Mouse (Mus musculus) stomach, postnatal 0 days (tissue): Measurements from ENCODE around the gene Pnma5. TPM values are rescaled to one million over a fixed set of nuclear protein-coding genes. Genes with fewer than 3 reads are reported as not detected.

Experiments
- ATAC-seq: fragments of 200-750 bp; cut with Nextera tagmentation; 2 replicates; pipeline ENCODE4 v1.8.0; 2017; ENCODE audit not compliant: low FRiP score, low TSS enrichment
- DNase-seq: peaks from one replicate; pipeline ENCODE4 v3.0.0-alpha.2; 2016; ENCODE audit warnings: low spot score
- H3K27ac ChIP-seq: fragments of 300-500 bp; sonication (generic); replicated peaks from 2 replicates; pipeline ENCODE4 v1.5.1; 2014; ENCODE audit warnings: mild to moderate bottlenecking, control low read depth
- H3K27me3 ChIP-seq: fragments of 300-500 bp; sonication (generic); 2 replicates; pipeline ENCODE4 v1.6.1; 2014; ENCODE audit warnings: low read length; ENCODE audit not compliant: control insufficient read depth, insufficient read depth
- H3K36me3 ChIP-seq: fragments of 300-500 bp; sonication (generic); 2 replicates; pipeline ENCODE4 v1.6.1; 2014; ENCODE audit warnings: low read length, mixed read lengths; ENCODE audit not compliant: control insufficient read depth, insufficient read depth
- H3K4me1 ChIP-seq: fragments of 300-500 bp; sonication (generic); replicated peaks from 2 replicates; pipeline ENCODE4 v1.6.1; 2014; ENCODE audit warnings: antibody characterized with exemption; ENCODE audit not compliant: control insufficient read depth, insufficient read depth
- H3K4me2 ChIP-seq: fragments of 300-500 bp; sonication (generic); replicated peaks from 2 replicates; pipeline ENCODE4 v1.6.1; 2014; ENCODE audit warnings: low read depth, mild to moderate bottlenecking, control low read depth, moderate library complexity
- H3K4me3 ChIP-seq: fragments of 300-500 bp; sonication (generic); 2 replicates; pipeline ENCODE4 v1.5.1; 2014; ENCODE audit warnings: low read depth, low read length, control low read depth
- H3K9ac ChIP-seq: fragments of 300-500 bp; sonication (generic); 2 replicates; pipeline ENCODE4 v1.6.1; 2014; ENCODE audit warnings: mild to moderate bottlenecking, low read length, control low read depth, mixed read lengths
- H3K9me3 ChIP-seq: fragments of 300-500 bp; sonication (generic); 2 replicates; pipeline ENCODE4 v1.6.1; 2016; ENCODE audit warnings: low read length; ENCODE audit not compliant: control insufficient read depth
- CTCF ChIP-seq: IDR thresholded peaks from 2 replicates; pipeline ENCODE4 v1.5.1; 2016; ENCODE audit warnings: antibody characterized with exemption, low read depth, mild to moderate bottlenecking, moderate library complexity
- EP300 ChIP-seq: optimal IDR thresholded peaks from 2 replicates; pipeline ENCODE3; 2016; ENCODE audit warnings: antibody characterized with exemption
- WGBS: fragments of 180-500 bp; shearing (Covaris S2); extraction: QIAGEN DNeasy Blood & Tissue Kit; methylation state at CpG from one replicate; pipeline ENCODE4 v1.1.7; 2014; 5-methylcytosine and 5-hydroxymethylcytosine counted together
- microRNA counts: library from miRNA; unstranded; fragments of <30 nt; microRNA quantifications from one replicate; lab custom pipeline; 2015
- microRNA-seq: library from miRNA; unstranded; fragments of <30 nt; microRNA quantifications from one replicate; pipeline ENCODE4, GENCODE M21; 2016
- polyA plus RNA-seq: library from polyadenylated mRNA; unstranded; fragments of >200 nt; fragmentation: Nextera tagmentation; extraction: Ambion mirVana; gene quantifications from 2 replicates; pipeline ENCODE4 v1.2.1, GENCODE M21; 2015

Pnma5 gene
- polyA plus RNA-seq, 1 experiment from 2014 or later: 0.04 TPM

DNA sequence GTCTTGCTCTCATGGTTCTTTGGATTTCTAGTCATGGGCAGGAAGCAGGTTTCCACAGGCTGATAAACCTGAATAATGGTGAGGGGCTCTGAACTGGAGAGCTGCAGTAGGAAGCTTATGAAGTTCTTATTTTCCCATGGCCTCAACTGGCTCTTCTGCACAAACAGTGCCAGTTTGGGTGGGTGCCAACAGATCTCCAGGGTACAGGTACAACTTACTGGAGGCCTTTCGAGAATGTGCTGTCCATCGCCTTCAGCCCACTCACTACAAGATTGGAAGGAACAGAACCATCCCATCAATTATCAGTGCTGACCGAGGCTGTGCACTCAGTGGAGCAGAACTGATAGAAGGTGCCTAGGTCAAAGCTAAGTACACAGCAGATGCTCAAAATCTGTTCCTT lies 48.5 kb downstream of the Pnma5 start:
- Histone ChIP-seq H3K4me1 (no peaks in the 10 kb centered on the region), H3K27me3 (no peaks in the 10 kb centered on the region), H3K4me3 (no peak overlapping the region), H3K27ac (no peak overlapping the region), H3K36me3 (no peaks in the 10 kb centered on the region), H3K4me2 (no peak overlapping the region), H3K9me3 (no peaks in the 10 kb centered on the region), H3K9ac (no peak overlapping the region)
- TF ChIP-seq EP300 (no peak), CTCF (no peak)
- ATAC-seq: no peak
- 82% methylated on average over 3 of the region's 3 CpGs for WGBS
- DNase-seq: no peak

DNA sequence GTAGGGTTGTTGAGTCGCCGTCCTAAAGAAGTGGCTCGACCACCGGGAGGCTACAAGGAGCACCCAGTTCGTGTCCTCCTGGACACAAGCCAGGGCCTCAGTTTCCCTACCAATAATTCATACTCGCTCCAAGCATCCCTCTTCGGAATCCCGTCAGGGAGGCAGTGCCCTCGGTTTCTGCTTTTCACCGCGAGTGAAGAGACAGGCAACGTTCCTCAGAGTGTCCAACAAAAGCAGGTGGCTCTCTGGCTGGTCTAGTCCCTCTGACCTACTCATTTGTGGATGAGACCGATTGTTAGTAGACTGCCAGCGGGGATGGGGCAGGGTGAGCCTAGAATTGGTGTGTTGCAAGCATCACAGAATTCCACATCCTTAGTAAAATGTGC lies 49.4 kb downstream of the Pnma5 start:
- ATAC-seq (no peak), DNase-seq (no peak)
- Histone ChIP-seq H3K27me3 (no peaks in the 10 kb centered on the region), H3K9ac (peak overlapping the region; percentile 45), H3K36me3 (no peaks in the 10 kb centered on the region), H3K27ac (no peak overlapping the region), H3K4me2 (peak overlapping the region; percentile 61), H3K4me1 (no peaks in the 10 kb centered on the region), H3K9me3 (no peaks in the 10 kb centered on the region), H3K4me3 (peak overlapping the region; percentile 37)
- no peak for TF ChIP-seq EP300
- 27% methylated on average over 12 of the region's 14 CpGs for WGBS

DNA sequence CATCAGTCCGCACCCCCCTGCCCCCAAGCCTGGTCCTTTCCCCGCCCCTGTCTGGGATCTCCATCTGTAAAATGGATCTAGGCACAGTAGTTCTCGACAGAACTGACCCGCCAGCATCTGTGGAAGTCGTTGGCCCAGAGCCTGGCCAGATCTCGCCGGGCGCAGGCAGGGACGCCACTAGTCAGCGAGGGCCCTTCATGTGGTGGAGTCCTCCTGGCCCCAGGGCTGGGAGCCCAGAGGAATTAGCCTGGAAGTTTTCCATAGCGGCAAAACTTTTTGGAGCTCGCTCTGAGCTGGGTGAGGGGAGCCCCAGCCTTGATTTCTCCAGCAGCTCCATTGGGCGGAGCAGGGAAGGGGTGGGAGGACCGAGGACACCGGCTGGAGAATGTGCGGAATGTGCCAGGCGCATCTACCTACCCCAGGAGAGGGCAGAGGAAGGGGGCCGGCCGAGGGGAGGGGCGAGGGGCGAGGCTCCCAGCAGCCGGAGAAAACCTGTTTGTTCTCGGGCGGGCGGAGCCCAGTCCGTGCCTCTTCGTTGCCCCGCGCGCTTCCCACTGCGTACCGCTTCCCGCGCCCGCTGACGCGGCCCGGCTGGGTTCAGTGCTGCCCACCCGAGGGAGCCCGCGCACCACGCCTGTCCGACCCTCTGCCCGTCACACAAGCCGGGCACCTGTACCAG lies 49.9 kb downstream of the Pnma5 start, which contains the start of gene Zfp185:
Gene Zfp185 (plus strand): TSS at position 499 of the 679 bp plus-strand sequence.
- Histone ChIP-seq H3K4me3 (peak within 1 kb of the TSS; percentile 37), H3K27ac (no peak within 1 kb of the TSS), H3K4me1 (no peaks in the 10 kb centered on the region), H3K27me3 (no peaks in the 10 kb centered on the region), H3K9me3 (no peaks in the 10 kb centered on the region), H3K36me3 (no peaks in the 10 kb centered on the region), H3K9ac (peak within 1 kb of the TSS; percentile 45), H3K4me2 (peak within 1 kb of the TSS; percentile 61)
- TF ChIP-seq EP300 (no peak), CTCF (no peak)
- ATAC-seq (peak; percentile 79), DNase-seq (peak; percentile 49)
- 15% methylated on average over 37 of the region's 45 CpGs for WGBS

DNA sequence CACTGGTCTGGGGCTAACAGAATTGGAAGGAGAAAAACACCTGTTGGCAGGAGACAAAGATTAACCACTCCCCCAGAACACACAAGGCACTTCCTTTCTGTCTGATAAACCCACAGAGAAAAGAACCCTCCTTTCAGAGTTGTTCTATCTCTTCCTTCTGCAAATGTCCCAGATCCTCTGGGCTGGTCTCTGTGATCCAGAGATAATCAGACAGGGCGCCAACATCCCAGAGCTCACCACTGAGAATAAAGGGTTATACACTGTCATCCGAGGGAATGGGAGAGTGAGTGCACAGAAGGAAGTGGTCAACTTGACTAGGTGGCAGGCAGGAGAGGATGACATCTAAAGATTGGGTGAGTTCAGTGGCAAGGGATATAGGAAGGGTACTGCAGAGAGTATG lies 51.3 kb downstream of the Pnma5 start:
- ATAC-seq (no peak), DNase-seq (no peak)
- Histone ChIP-seq H3K27me3 (no peaks in the 10 kb centered on the region), H3K9me3 (no peaks in the 10 kb centered on the region), H3K9ac (no peak overlapping the region), H3K36me3 (no peaks in the 10 kb centered on the region), H3K4me2 (no peak overlapping the region), H3K4me3 (no peak overlapping the region), H3K4me1 (no peaks in the 10 kb centered on the region), H3K27ac (no peak overlapping the region)
- WGBS: 77% methylated on average over 2 of the region's 2 CpGs
- TF ChIP-seq CTCF (no peak), EP300 (no peak)

MicroRNAs within 50 kb of the gene (microRNA counts, 519-probe panel; counts per million panel counts)
- microRNA mmu-miR-2137 (lab: Ali Mortazavi, UCI): not detected

Small RNAs within 50 kb of the gene (microRNA-seq; reads per million reads assigned to microRNA genes)
- gene Mir2137: 0.96 reads per million

Other genes with a start within 250 kb of the Pnma5 start
- 0.10 TPM in 2 replicates for gene Gabrq, start 211.9 kb downstream of the Pnma5 start, polyA plus RNA-seq
- 49.5 and 50.7 TPM in 2 replicates for gene Cetn2, start 118.7 kb downstream of the Pnma5 start, polyA plus RNA-seq
- 24.5 and 25.1 TPM in 2 replicates for gene Nsdhl, start 118.5 kb downstream of the Pnma5 start, polyA plus RNA-seq
- 15.4 and 17.3 TPM in 2 replicates for gene Zfp185, start 49.8 kb downstream of the Pnma5 start, polyA plus RNA-seq
- gene Pnma3, start 27.7 kb upstream of the Pnma5 start, polyA plus RNA-seq: 0.05 TPM in 2 replicates
- 0.59 and 2.0 TPM in 2 replicates for gene Xlr4a, start 45.4 kb upstream of the Pnma5 start, polyA plus RNA-seq
- 2.7 and 7.4 TPM in 2 replicates for gene Xlr3a, start 60.0 kb upstream of the Pnma5 start, polyA plus RNA-seq
- gene Gm14685, start 79.9 kb upstream of the Pnma5 start, polyA plus RNA-seq: 0.46 and 0.61 TPM in 2 replicates
- gene Xlr5b, start 111.7 kb upstream of the Pnma5 start, polyA plus RNA-seq: 0.12 TPM in 1 of 2 replicates, not detected in the other
- gene DXBay18, start 112.3 kb upstream of the Pnma5 start, polyA plus RNA-seq: 0.18 and 0.42 TPM in 2 replicates
- gene Spin2d, start 139.9 kb upstream of the Pnma5 start, polyA plus RNA-seq: not detected in 2 replicates
- gene Xlr3b, start 155.1 kb upstream of the Pnma5 start, polyA plus RNA-seq: 2.1 and 3.0 TPM in 2 replicates
- 1.3 and 2.0 TPM in 2 replicates for gene Xlr4b, start 177.2 kb upstream of the Pnma5 start, polyA plus RNA-seq
- gene F8a, start 191.2 kb upstream of the Pnma5 start, polyA plus RNA-seq: 20.4 and 22.5 TPM in 2 replicates
- gene Xlr4c, start 206.0 kb upstream of the Pnma5 start, polyA plus RNA-seq: 1.5 and 1.8 TPM in 2 replicates
- gene Xlr3c, start 228.3 kb upstream of the Pnma5 start, polyA plus RNA-seq: not detected in 2 replicates